Mouse (Mus musculus): ENCODE data around the gene Rbfox1.
A peak's percentile ranks its signal among the peaks of the same experiment; 100 is the strongest.

The Rbfox1 gene

DNA sequence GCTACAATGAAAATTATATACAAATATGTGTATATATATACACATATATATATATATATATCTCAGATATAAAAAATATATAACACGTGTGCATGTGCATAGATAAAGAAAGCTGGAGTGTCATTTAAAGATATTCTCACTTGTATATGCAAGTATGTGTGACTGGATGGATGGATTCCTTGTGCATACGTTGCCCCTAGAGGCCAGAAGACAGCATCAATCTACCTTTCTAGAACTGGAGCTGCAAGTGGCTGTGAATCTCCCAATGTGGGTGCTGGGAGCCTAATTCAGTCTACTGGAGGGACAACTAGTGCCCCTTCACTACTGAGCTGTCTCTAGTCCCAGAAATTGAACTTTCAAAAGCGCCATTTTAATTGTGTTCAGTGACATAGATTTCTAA, 471.8 kb downstream of the Rbfox1 start:
- DNase-seq: no peak

GRCm38 (mm10) chr16:6365793-6366192, 480.6 kb downstream of the Rbfox1 start:
- no peak for DNase-seq

DNA sequence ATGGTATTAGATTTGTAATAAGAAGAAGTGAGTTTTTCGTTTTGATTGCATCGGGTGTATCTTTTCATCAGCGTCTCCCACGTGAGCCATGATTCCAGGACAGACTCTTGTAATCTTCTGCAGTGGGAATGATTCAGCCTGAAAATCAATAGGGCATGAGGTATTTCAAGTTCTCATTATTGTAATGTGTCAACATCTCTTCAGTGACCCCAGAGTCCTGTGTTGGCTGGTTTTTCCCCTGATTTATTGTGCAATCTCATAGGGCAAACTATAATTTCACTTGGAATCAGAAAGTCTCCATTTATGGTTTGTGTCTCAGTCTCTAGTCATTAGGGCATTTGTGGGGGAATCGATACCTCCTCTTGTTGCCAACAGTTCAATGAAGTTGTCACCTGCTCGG, 481.5 kb downstream of the Rbfox1 start:
- no peak for DNase-seq

DNA sequence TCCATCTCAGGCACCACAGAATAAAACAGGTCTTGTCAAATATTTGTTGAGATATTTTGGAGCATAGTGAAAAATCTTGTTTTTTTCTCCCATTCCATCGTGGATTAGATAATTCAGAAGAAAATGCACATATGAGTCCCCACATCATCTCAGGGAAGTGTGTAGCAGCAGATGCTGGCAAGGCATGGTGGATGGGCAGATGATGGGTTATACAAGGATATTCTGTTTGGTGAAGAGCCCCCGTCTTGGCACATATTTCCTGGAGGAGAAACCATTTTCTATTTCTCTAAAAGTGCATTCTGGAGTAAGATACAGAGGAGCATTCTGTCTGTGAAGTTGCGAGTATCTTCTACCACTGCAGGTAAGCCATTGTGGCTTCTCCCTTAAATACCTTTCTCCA, 495.8 kb downstream of the Rbfox1 start:
- no peak for DNase-seq

- no peak for DNase-seq
Observed at GRCm38 (mm10) chr16:6381572-6381971, 496.4 kb downstream of the Rbfox1 start.

DNA sequence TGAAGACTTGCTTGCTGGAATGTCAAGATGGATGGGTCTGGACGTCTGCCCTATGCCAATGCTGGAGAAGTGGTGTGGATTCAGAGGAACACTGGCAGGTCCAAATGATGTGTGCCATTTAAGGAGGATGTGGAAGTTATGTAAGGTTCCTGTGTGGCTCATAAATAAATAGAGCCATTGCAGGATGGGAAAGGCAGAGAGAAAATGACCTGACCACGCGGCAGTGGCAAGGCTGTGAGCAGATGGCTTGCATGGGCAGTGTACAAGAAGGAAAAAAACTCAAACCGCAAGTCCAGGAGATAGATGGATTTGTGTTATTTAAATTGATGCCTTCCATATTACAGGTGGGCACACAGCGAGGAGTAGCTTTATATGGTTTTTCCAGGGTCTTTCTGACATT, 497.6 kb downstream of the Rbfox1 start:
- no peak for DNase-seq

- DNase-seq: no peak
Observed at GRCm38 (mm10) chr16:6390278-6390930, 505.2 kb downstream of the Rbfox1 start.

DNA sequence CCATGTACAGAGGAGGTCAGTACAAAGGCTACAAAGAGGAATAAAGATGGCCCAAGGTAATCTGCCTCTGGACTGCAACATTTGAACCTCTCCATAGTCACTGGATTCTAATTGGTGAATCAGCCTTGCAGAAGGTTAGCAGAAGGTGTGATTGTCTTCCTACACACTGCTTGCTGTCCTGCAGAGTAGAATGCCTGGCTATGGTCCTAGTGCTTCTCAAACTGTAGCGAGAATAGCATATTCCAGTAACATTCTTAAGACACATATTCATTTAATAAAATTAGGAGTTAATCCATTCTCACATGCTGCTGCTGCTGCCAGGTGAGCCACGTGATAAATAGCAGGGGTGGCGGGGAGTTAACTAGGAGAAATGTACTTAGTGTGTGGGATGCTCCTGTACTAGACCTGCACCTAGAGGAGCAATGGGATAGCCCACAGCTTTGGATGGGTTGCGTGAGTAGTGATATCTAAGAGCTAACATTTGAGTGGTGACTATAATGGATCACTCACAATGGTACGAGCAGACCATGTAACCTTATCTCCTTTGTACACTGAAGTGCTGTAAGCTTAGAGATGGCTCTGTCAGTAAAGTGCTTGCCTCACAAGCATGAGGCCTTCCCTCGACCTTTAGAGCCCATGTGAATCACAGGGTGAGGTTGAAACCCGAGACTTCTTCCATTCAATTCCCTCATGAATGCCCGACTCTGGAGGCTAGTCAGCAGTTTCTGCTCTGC, 511.7 kb downstream of the Rbfox1 start:
- no peak for DNase-seq

GRCm38 (mm10) chr16:6397635-6398034, 512.5 kb downstream of the Rbfox1 start:
- DNase-seq: peak; percentile 8 to 15

GRCm38 (mm10) chr16:6402816-6403215, 517.7 kb downstream of the Rbfox1 start:
- DNase-seq: no peak

- no peak for DNase-seq
Observed at GRCm38 (mm10) chr16:6414846-6415245, 529.7 kb downstream of the Rbfox1 start.

GRCm38 (mm10) chr16:6421623-6422145, 536.5 kb downstream of the Rbfox1 start:
- no peak for DNase-seq

DNA sequence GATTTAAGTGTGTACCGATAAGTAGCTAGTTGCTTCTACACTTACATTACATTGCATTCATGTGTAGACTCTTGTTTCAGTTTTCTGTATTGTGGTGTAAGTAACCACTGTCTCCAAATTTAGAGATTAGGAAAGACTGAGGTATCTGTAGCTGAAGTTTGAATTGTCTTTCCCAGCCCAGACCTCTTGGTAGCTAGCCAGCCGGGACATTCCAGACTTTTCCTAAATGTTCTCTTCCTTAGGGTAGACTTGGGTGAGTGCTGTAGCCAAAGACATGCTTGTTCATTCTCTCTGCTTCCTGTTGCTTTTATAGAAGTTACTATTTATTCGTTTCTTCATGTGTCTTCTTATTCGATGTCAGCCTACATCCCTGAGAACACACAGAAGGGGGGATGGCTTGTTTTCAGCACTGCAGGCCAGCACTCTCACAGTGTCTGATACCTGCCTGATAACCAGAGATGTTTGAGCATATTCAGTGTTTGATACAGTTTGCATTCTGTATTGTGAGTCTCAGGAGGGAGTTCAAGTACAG, 538.8 kb downstream of the Rbfox1 start:
- DNase-seq: no peak

- DNase-seq: no peak
Observed at GRCm38 (mm10) chr16:6424738-6425137, 539.6 kb downstream of the Rbfox1 start.

GRCm38 (mm10) chr16:6427292-6428281, 542.4 kb downstream of the Rbfox1 start:
- no peak for DNase-seq

DNA sequence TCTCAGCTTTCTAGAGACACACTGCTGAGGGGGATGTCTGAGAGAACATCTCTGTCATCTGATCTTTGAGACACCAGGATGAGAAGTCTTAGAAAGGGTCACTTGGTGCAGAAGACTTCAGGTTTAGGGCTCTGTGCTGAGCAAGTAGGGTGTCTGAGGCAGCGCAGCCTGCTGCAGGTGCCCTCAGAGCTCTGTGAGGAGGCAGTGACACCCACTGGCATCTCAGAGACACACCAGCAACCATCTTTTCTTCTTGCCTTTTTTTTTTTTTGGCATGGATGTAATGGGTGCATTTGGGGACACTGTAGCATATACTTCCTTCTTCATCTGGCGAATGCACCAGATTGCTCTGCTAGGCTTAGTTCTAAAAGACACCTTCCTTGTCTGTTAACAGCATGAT, 545.8 kb downstream of the Rbfox1 start:
- peak in 1 of 2 experiments; percentile 4 for DNase-seq

DNA sequence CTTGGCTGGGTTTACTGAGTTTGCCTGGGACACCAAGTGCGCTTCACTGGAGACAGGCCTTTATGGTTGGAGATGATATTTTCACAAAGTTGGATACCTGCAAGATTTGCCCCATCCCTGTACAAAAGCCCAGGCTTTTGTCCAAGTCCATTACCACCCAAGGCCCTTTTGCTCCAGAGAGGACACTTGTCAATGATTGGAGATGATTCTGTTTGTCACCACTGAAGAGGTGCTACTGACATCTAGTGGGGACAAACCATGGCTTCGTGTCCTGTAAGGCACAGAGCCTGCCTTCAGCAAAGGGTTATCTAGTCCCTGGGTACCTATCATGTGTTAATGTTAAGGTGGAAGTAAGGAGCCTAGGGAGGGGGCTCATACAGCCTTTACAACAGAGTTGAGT, 551.3 kb downstream of the Rbfox1 start:
- DNase-seq: no peak

- peak; percentile 9 to 13 for DNase-seq
Observed at GRCm38 (mm10) chr16:6448250-6448649, 563.1 kb downstream of the Rbfox1 start.

GRCm38 (mm10) chr16:6455349-6455748, 570.2 kb downstream of the Rbfox1 start:
- peak; percentile 3 to 9 for DNase-seq

- no peak for DNase-seq
Observed at GRCm38 (mm10) chr16:6479094-6479590, 594.0 kb downstream of the Rbfox1 start.

GRCm38 (mm10) chr16:6479616-6480410, 594.7 kb downstream of the Rbfox1 start:
- DNase-seq: peak in 1 of 2 experiments; percentile 19

GRCm38 (mm10) chr16:6480411-6480728, 595.2 kb downstream of the Rbfox1 start:
- DNase-seq: peak; percentile 66 to 69
